Mouse (Mus musculus) ES-E14 (cell line): ENCODE data around the gene Rtp1.

Source experiments
- CHD2 ChIP-seq: IDR thresholded peaks from 2 replicates; pipeline ENCODE4 v1.6.1; 2014; ENCODE audit warnings: mild to moderate bottlenecking, low read depth, low read length, inconsistent platforms
- HCFC1 ChIP-seq: IDR thresholded peaks from 2 replicates; pipeline ENCODE4 v1.6.1; 2012; ENCODE audit warnings: low read length, inconsistent platforms, borderline replicate concordance; ENCODE audit not compliant: insufficient read depth
- ZC3H11A ChIP-seq: IDR thresholded peaks from 2 replicates; pipeline ENCODE4 v1.6.1; 2012; ENCODE audit warnings: low read depth, mild to moderate bottlenecking, inconsistent platforms, low read length, borderline replicate concordance

- no peak for TF ChIP-seq ZC3H11A
- no peak for TF ChIP-seq HCFC1
- TF ChIP-seq CHD2 = no peak
Observed at GRCm38 (mm10) chr16:23483292-23483691, 54.4 kb downstream of the Rtp1 start.
